Mouse (Mus musculus) neural tube, embryonic 11.5 days (tissue): ENCODE data around the gene Cd2. TPM values are rescaled to one million over a fixed set of nuclear protein-coding genes. Genes with fewer than 3 reads are reported as not detected.

ENCODE experiments used
- ATAC-seq: fragments of 200-750 bp; cut with Nextera tagmentation; 2 replicates; pipeline ENCODE4 v1.8.0; 2017; ENCODE audit warnings: moderate number of reproducible peaks, mild to moderate bottlenecking, moderate TSS enrichment, moderate library complexity; ENCODE audit not compliant: insufficient read depth, low FRiP score, low TSS enrichment
- DNase-seq: peaks from one replicate; pipeline ENCODE4 v3.0.0-alpha.2; 2015; ENCODE audit warnings: low spot score
- H3K27ac ChIP-seq: fragments of 300-500 bp; sonication (generic); 2 replicates; pipeline ENCODE4 v1.5.1; 2014; ENCODE audit warnings: low read depth, mild to moderate bottlenecking, low read length
- H3K27me3 ChIP-seq: fragments of 300-500 bp; sonication (generic); 2 replicates; pipeline ENCODE4 v1.6.1; 2014; ENCODE audit warnings: mild to moderate bottlenecking, low read length, mixed read lengths; ENCODE audit not compliant: control insufficient read depth, insufficient read depth
- H3K36me3 ChIP-seq: fragments of 300-500 bp; sonication (generic); 2 replicates; pipeline ENCODE4 v1.6.1; 2014; ENCODE audit warnings: mild to moderate bottlenecking, low read length, moderate library complexity, mixed read lengths; ENCODE audit not compliant: control insufficient read depth, insufficient read depth
- H3K4me1 ChIP-seq: fragments of 300-500 bp; sonication (generic); 2 replicates; pipeline ENCODE4 v1.6.1; 2014; ENCODE audit warnings: low read length, mixed read lengths; ENCODE audit not compliant: control insufficient read depth, insufficient read depth
- H3K4me2 ChIP-seq: fragments of 300-500 bp; sonication (generic); 2 replicates; pipeline ENCODE4 v1.6.1; 2014; ENCODE audit warnings: low read depth, mild to moderate bottlenecking, moderate library complexity
- H3K4me3 ChIP-seq: fragments of 300-500 bp; sonication (generic); 2 replicates; pipeline ENCODE4 v1.5.1; 2014; ENCODE audit warnings: low read depth, low read length
- H3K9ac ChIP-seq: fragments of 300-500 bp; sonication (generic); 2 replicates; pipeline ENCODE4 v1.6.1; 2014; ENCODE audit warnings: mild to moderate bottlenecking, low read length
- H3K9me3 ChIP-seq: fragments of 300-500 bp; sonication (generic); 2 replicates; pipeline ENCODE4 v1.6.1; 2016; ENCODE audit warnings: low read length; ENCODE audit not compliant: control insufficient read depth
- WGBS: fragments of 180-500 bp; shearing (Covaris S2); extraction: QIAGEN DNeasy Blood & Tissue Kit; methylation state at CpG from one replicate; pipeline ENCODE4 v1.1.7; 2014; 5-methylcytosine and 5-hydroxymethylcytosine counted together
- polyA plus RNA-seq: library from polyadenylated mRNA; unstranded; fragments of >200 nt; fragmentation: Nextera tagmentation; extraction: Ambion mirVana; gene quantifications from 2 replicates; pipeline ENCODE4 v1.2.1, GENCODE M21; 2014

The Cd2 gene
- polyA plus RNA-seq, 1 experiment from 2014 or later, result not detected

GRCm38 (mm10) chr3:101310977-101311376 is 23.2 kb upstream of the Cd2 start:
- 64% methylated on average over 9 of the region's 9 CpGs for WGBS
- ATAC-seq (no peak), DNase-seq (no peak)

GRCm38 (mm10) chr3:101309626-101310025 is 21.9 kb upstream of the Cd2 start:
- no peaks in the 10 kb centered on the region for H3K4me1 ChIP-seq
- no peak for ATAC-seq
- WGBS, result 84% methylated on average over 3 of the region's 3 CpGs
- no peak overlapping the region for H3K27ac ChIP-seq
- DNase-seq, result no peak
- H3K9ac ChIP-seq, result no peak overlapping the region
- no peaks in the 10 kb centered on the region for H3K27me3 ChIP-seq
- H3K4me2 ChIP-seq, result no peak overlapping the region
- no peaks in the 10 kb centered on the region for H3K9me3 ChIP-seq
- no peak overlapping the region for H3K4me3 ChIP-seq
- no peaks in the 10 kb centered on the region for H3K36me3 ChIP-seq

More at GRCm38 (mm10) chr3:101310977-101311376, 23.2 kb upstream of the Cd2 start:
- Histone ChIP-seq H3K4me1 (no peaks in the 10 kb centered on the region), H3K4me2 (no peak overlapping the region), H3K9me3 (no peaks in the 10 kb centered on the region), H3K27me3 (no peaks in the 10 kb centered on the region), H3K9ac (no peak overlapping the region), H3K36me3 (no peaks in the 10 kb centered on the region), H3K27ac (no peak overlapping the region), H3K4me3 (no peak overlapping the region)

GRCm38 (mm10) chr3:101306090-101306489 is 18.4 kb upstream of the Cd2 start:
- 76% methylated on average over 9 of the region's 9 CpGs for WGBS
- Histone ChIP-seq H3K36me3 (no peaks in the 10 kb centered on the region), H3K4me1 (no peaks in the 10 kb centered on the region), H3K27ac (no peak overlapping the region), H3K9ac (no peak overlapping the region), H3K4me3 (no peak overlapping the region), H3K9me3 (no peaks in the 10 kb centered on the region), H3K27me3 (no peaks in the 10 kb centered on the region), H3K4me2 (no peak overlapping the region)
- no peak for DNase-seq
- ATAC-seq, result no peak

GRCm38 (mm10) chr3:101305046-101305445 is 17.3 kb upstream of the Cd2 start:
- no peaks in the 10 kb centered on the region for H3K36me3 ChIP-seq
- H3K9ac ChIP-seq, result no peak overlapping the region
- peaks cover 6% of the 10 kb centered on the region; the same call in 1 of the 2 replicates for H3K4me1 ChIP-seq
- no peaks in the 10 kb centered on the region for H3K9me3 ChIP-seq
- no peak overlapping the region for H3K27ac ChIP-seq
- ATAC-seq, result no peak
- no peak for DNase-seq
- 72% methylated on average over 2 of the region's 2 CpGs for WGBS
- no peak overlapping the region for H3K4me2 ChIP-seq
- no peak overlapping the region for H3K4me3 ChIP-seq
- H3K27me3 ChIP-seq, result no peaks in the 10 kb centered on the region

- H3K27ac ChIP-seq, result no peak overlapping the region
- H3K9ac ChIP-seq, result no peak overlapping the region
- WGBS, result 19% methylated on average over 8 of the region's 8 CpGs
- no peak overlapping the region for H3K4me2 ChIP-seq
- no peaks in the 10 kb centered on the region for H3K36me3 ChIP-seq
- no peaks in the 10 kb centered on the region for H3K27me3 ChIP-seq
- ATAC-seq (no peak), DNase-seq (peak; percentile 80)
- no peak overlapping the region for H3K4me3 ChIP-seq
- H3K4me1 ChIP-seq, result peaks cover 11% of the 10 kb centered on the region; the same call in 1 of the 2 replicates
- H3K9me3 ChIP-seq, result no peaks in the 10 kb centered on the region
Measured at GRCm38 (mm10) chr3:101304156-101304555, 16.4 kb upstream of the Cd2 start.

GRCm38 (mm10) chr3:101300271-101301071 is 12.7 kb upstream of the Cd2 start:
- Histone ChIP-seq H3K36me3 (no peaks in the 10 kb centered on the region), H3K27me3 (no peaks in the 10 kb centered on the region), H3K9ac (peak overlapping the region; percentile 16; the same call in 1 of the 2 replicates), H3K27ac (no peak overlapping the region), H3K4me3 (no peak overlapping the region), H3K4me1 (peaks cover 11% of the 10 kb centered on the region; the same call in 1 of the 2 replicates), H3K9me3 (no peaks in the 10 kb centered on the region), H3K4me2 (0 out of 2 replicates have a peak overlapping the region, but pooled peaks have one; percentile 2)
- ATAC-seq (no peak), DNase-seq (peak; percentile 47)
- WGBS, result 28% methylated on average over 23 of the region's 23 CpGs

GRCm38 (mm10) chr3:101299591-101299990 is 11.9 kb upstream of the Cd2 start:
- H3K36me3 ChIP-seq, result no peaks in the 10 kb centered on the region
- H3K9ac ChIP-seq, result no peak overlapping the region
- no peak overlapping the region for H3K4me2 ChIP-seq
- WGBS, result 31% methylated on average over 6 of the region's 6 CpGs
- H3K27me3 ChIP-seq, result no peaks in the 10 kb centered on the region
- H3K27ac ChIP-seq, result no peak overlapping the region
- H3K4me3 ChIP-seq, result no peak overlapping the region
- H3K9me3 ChIP-seq, result no peaks in the 10 kb centered on the region
- ATAC-seq (no peak), DNase-seq (no peak)
- H3K4me1 ChIP-seq, result peaks cover 11% of the 10 kb centered on the region; the same call in 1 of the 2 replicates

- no peak overlapping the region for H3K4me2 ChIP-seq
- WGBS, result 94% methylated on average over 5 of the region's 5 CpGs
- ATAC-seq, result no peak
- DNase-seq, result no peak
- H3K27ac ChIP-seq, result no peak overlapping the region
- H3K27me3 ChIP-seq, result no peaks in the 10 kb centered on the region
- no peak overlapping the region for H3K9ac ChIP-seq
- no peaks in the 10 kb centered on the region for H3K9me3 ChIP-seq
- no peaks in the 10 kb centered on the region for H3K36me3 ChIP-seq
- no peak overlapping the region for H3K4me3 ChIP-seq
- peaks cover 11% of the 10 kb centered on the region; the same call in 1 of the 2 replicates for H3K4me1 ChIP-seq
Measured at GRCm38 (mm10) chr3:101297221-101297620, 9.5 kb upstream of the Cd2 start.
